8 mouse cellular contexts compared by ENCODE assay signal in the genomic region with DNA sequence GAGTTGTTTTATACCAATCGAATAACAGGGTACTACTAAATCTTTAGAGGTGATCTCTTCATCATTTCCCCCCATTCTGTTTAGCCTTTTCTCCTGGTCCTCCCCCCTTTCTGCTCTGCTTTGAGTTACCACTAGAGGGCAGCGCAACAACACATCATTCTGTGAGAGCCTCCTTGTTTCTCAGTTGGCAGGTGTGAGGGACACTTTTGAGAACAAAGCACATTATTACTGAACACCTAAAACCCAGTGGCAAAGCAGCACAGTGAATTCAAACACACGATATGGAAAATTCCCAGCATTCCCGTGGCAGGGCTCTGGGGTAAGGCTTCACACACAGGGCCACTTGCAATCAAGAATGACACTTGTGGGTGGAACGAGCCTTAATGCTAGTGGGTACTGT.
DNase-seq lines count a peak whose midpoint lies in the region.

No protein-coding gene starts in this region.

- DNase-seq in A20 (ENCODE audit: low read depth, low spot score) (peak; percentile 71), MN1 (ENCODE audit: low spot score) (peak; percentile 69)
- DNase-seq in cerebellum, adult 9-11 months: peak; percentile 54
- DNase-seq in gastrocnemius, postnatal 10 days: peak; percentile 36
- DNase-seq in kidney, postnatal 10 days: peak; percentile 77
- DNase-seq in lung, adult 18-20 months: peak; percentile 33 to 58
- DNase-seq in retina, embryonic 14.5 days (ENCODE audit: low spot score): peak; percentile 81
- no peak for DNase-seq in natural killer cell, adult 2 months (ENCODE audit: low spot score in 2 of 2)

Comparison
In these comparisons a context has a peak if more than half of its experiments do, and no peak if none do; other contexts are left out.
1. DNase-seq: peak in A20 (single experiment), MN1 (single experiment), cerebellum, adult 9-11 months (single experiment), gastrocnemius, postnatal 10 days (single experiment), kidney, postnatal 10 days (single experiment), lung, adult 18-20 months (2 of 2) and retina, embryonic 14.5 days (single experiment); none in natural killer cell, adult 2 months (0 of 2).